Mouse (Mus musculus): ENCODE results near the gene Dpf3.

- TF ChIP-seq POLR2A (IDR thresholded peaks at IDR 0.05; ENCODE audit: borderline replicate concordance, control insufficient read depth, low read depth, low read length) (no peak), CTCF (IDR thresholded peaks at IDR 0.05; ENCODE audit: control insufficient read depth, insufficient read depth, low read length) (no peak)
Measured at GRCm38 (mm10) chr12:83471760-83472159, 15.8 kb downstream of the Dpf3 start.

Measured in bone marrow, adult 2 months (tissue).